Mouse (Mus musculus): ENCODE results near the gene Gm49416.

DNA sequence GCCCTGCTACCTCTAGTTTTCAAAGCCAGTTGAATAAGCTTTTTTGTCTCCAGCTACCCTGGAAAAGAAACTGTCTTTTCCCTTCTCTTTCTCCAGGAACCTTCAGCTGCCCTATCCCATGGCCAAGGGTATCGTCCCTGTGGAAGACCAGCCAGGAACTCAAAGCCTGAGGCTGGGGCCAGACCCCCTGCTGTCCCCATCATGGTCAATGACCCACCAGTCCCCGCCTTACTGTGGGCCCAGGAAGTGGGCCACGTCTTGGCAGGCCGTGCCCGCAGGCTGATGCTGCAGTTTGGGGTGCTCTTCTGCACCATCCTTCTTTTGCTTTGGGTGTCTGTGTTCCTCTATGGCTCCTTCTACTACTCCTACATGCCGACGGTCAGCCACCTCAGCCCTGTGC, 47.7 kb upstream of the Gm49416 start:
- no peak for TF ChIP-seq CTCF (conservative IDR thresholded peaks at IDR 0.05; ENCODE audit: insufficient read depth, insufficient read length, low read depth, low read length)
- TF ChIP-seq POLR2A (IDR thresholded peaks at IDR 0.05; ENCODE audit: low read depth, low read length), result no peak

All from kidney, adult 2 months (tissue).